Mouse (Mus musculus): ENCODE measurements at regions not wholly inside any gene's neighbourhood (a gene's known extent, or its start where the extent isn't known, plus 50 kb on each side); places are given as distances from the start of the nearest gene placed in this dataset.

GRCm38 (mm10) chr12:51294971-51295477, 52.8 kb upstream of the G2e3 start:
- H3K4me3 ChIP-seq (ENCODE audit: insufficient read depth, low read depth, low read length): no peak overlapping the region
- no peaks in the 10 kb centered on the region for H3K36me3 ChIP-seq (ENCODE audit: control insufficient read depth, insufficient read depth, low read length)
- TF ChIP-seq POLR2A (IDR thresholded peaks at IDR 0.05; ENCODE audit: low read depth, low read length) (no peak), CTCF (conservative IDR thresholded peaks at IDR 0.05; ENCODE audit: insufficient read depth, insufficient read length, low read depth, low read length) (no peak)
- H3K4me1 ChIP-seq (ENCODE audit: control insufficient read depth, insufficient read depth, low read length): no peaks in the 10 kb centered on the region
- DNase-seq: no peak
- WGBS: 64% methylated on average over 4 of the region's 4 CpGs
- H3K27ac ChIP-seq (ENCODE audit: insufficient read depth, low read depth, low read length): no peak overlapping the region; the same call in 1 of the 2 replicates
- no peaks in the 10 kb centered on the region for H3K27me3 ChIP-seq (replicated peaks; ENCODE audit: control insufficient read depth, insufficient read depth, low read length)

GRCm38 (mm10) chr12:51278358-51278757, 69.5 kb upstream of the G2e3 start:
- Histone ChIP-seq H3K4me1 (ENCODE audit: control insufficient read depth, insufficient read depth, low read length) (no peaks in the 10 kb centered on the region), H3K27me3 (replicated peaks; ENCODE audit: control insufficient read depth, insufficient read depth, low read length) (no peaks in the 10 kb centered on the region), H3K36me3 (ENCODE audit: control insufficient read depth, insufficient read depth, low read length) (no peaks in the 10 kb centered on the region), H3K4me3 (ENCODE audit: insufficient read depth, low read depth, low read length) (no peak overlapping the region), H3K27ac (ENCODE audit: insufficient read depth, low read depth, low read length) (no peak overlapping the region)
- TF ChIP-seq POLR2A (IDR thresholded peaks at IDR 0.05; ENCODE audit: low read depth, low read length) (no peak), CTCF (conservative IDR thresholded peaks at IDR 0.05; ENCODE audit: insufficient read depth, insufficient read length, low read depth, low read length) (no peak)
- no peak for DNase-seq
- 82% methylated on average over 1 of the region's 1 CpGs for WGBS

GRCm38 (mm10) chr12:51275818-51276538, 71.9 kb upstream of the G2e3 start:
- peak; percentile 23 for DNase-seq
- no peaks in the 10 kb centered on the region for H3K27me3 ChIP-seq (replicated peaks; ENCODE audit: control insufficient read depth, insufficient read depth, low read length)
- no peaks in the 10 kb centered on the region for H3K36me3 ChIP-seq (ENCODE audit: control insufficient read depth, insufficient read depth, low read length)
- TF ChIP-seq POLR2A (IDR thresholded peaks at IDR 0.05; ENCODE audit: low read depth, low read length) (no peak), CTCF (conservative IDR thresholded peaks at IDR 0.05; ENCODE audit: insufficient read depth, insufficient read length, low read depth, low read length) (no peak)
- H3K27ac ChIP-seq (ENCODE audit: insufficient read depth, low read depth, low read length): no peak overlapping the region
- H3K4me3 ChIP-seq (ENCODE audit: insufficient read depth, low read depth, low read length): no peak overlapping the region
- H3K4me1 ChIP-seq (ENCODE audit: control insufficient read depth, insufficient read depth, low read length): no peaks in the 10 kb centered on the region
- 47% methylated on average over 14 of the region's 14 CpGs for WGBS

GRCm38 (mm10) chr12:51273486-51273885, 74.4 kb upstream of the G2e3 start:
- Histone ChIP-seq H3K27ac (ENCODE audit: insufficient read depth, low read depth, low read length) (no peak overlapping the region), H3K36me3 (ENCODE audit: control insufficient read depth, insufficient read depth, low read length) (no peaks in the 10 kb centered on the region), H3K27me3 (replicated peaks; ENCODE audit: control insufficient read depth, insufficient read depth, low read length) (no peaks in the 10 kb centered on the region), H3K4me3 (ENCODE audit: insufficient read depth, low read depth, low read length) (no peak overlapping the region), H3K4me1 (ENCODE audit: control insufficient read depth, insufficient read depth, low read length) (no peaks in the 10 kb centered on the region)
- no peak for DNase-seq
- WGBS: 63% methylated on average over 5 of the region's 5 CpGs
- TF ChIP-seq CTCF (conservative IDR thresholded peaks at IDR 0.05; ENCODE audit: insufficient read depth, insufficient read length, low read depth, low read length) (no peak), POLR2A (IDR thresholded peaks at IDR 0.05; ENCODE audit: low read depth, low read length) (no peak)

GRCm38 (mm10) chr12:51242839-51243238, 105.0 kb upstream of the G2e3 start:
- Histone ChIP-seq H3K36me3 (ENCODE audit: control insufficient read depth, insufficient read depth, low read length) (no peaks in the 10 kb centered on the region), H3K4me3 (ENCODE audit: insufficient read depth, low read depth, low read length) (no peak overlapping the region), H3K27me3 (replicated peaks; ENCODE audit: control insufficient read depth, insufficient read depth, low read length) (no peaks in the 10 kb centered on the region), H3K27ac (ENCODE audit: insufficient read depth, low read depth, low read length) (no peak overlapping the region), H3K4me1 (ENCODE audit: control insufficient read depth, insufficient read depth, low read length) (no peaks in the 10 kb centered on the region)
- TF ChIP-seq CTCF (conservative IDR thresholded peaks at IDR 0.05; ENCODE audit: insufficient read depth, insufficient read length, low read depth, low read length): no peak
- TF ChIP-seq POLR2A (IDR thresholded peaks at IDR 0.05; ENCODE audit: low read depth, low read length): no peak
- no peak for DNase-seq
- 79% methylated on average over 7 of the region's 7 CpGs for WGBS

- H3K27me3 ChIP-seq (replicated peaks; ENCODE audit: control insufficient read depth, insufficient read depth, low read length): no peaks in the 10 kb centered on the region
- WGBS: 88% methylated on average over 7 of the region's 7 CpGs
- TF ChIP-seq POLR2A (IDR thresholded peaks at IDR 0.05; ENCODE audit: low read depth, low read length): no peak
- TF ChIP-seq CTCF (conservative IDR thresholded peaks at IDR 0.05; ENCODE audit: insufficient read depth, insufficient read length, low read depth, low read length): no peak
- no peak overlapping the region for H3K27ac ChIP-seq (ENCODE audit: insufficient read depth, low read depth, low read length)
- H3K4me3 ChIP-seq (ENCODE audit: insufficient read depth, low read depth, low read length): no peak overlapping the region
- DNase-seq: no peak
- H3K4me1 ChIP-seq (ENCODE audit: control insufficient read depth, insufficient read depth, low read length): no peaks in the 10 kb centered on the region
- no peaks in the 10 kb centered on the region for H3K36me3 ChIP-seq (ENCODE audit: control insufficient read depth, insufficient read depth, low read length)
Observed at GRCm38 (mm10) chr12:51241131-51241781, 106.6 kb upstream of the G2e3 start.

GRCm38 (mm10) chr12:51211691-51212090, 136.2 kb upstream of the G2e3 start:
- H3K27ac ChIP-seq (ENCODE audit: insufficient read depth, low read depth, low read length): no peak overlapping the region
- WGBS: 47% methylated on average over 2 of the region's 2 CpGs
- TF ChIP-seq POLR2A (IDR thresholded peaks at IDR 0.05; ENCODE audit: low read depth, low read length) (no peak), CTCF (conservative IDR thresholded peaks at IDR 0.05; ENCODE audit: insufficient read depth, insufficient read length, low read depth, low read length) (no peak; the same call in 1 of the 2 replicates)

More at GRCm38 (mm10) chr12:51211691-51212090, 136.2 kb upstream of the G2e3 start:
- H3K27me3 ChIP-seq (replicated peaks; ENCODE audit: control insufficient read depth, insufficient read depth, low read length): no peaks in the 10 kb centered on the region
- H3K36me3 ChIP-seq (ENCODE audit: control insufficient read depth, insufficient read depth, low read length): no peaks in the 10 kb centered on the region
- DNase-seq: no peak
- no peaks in the 10 kb centered on the region for H3K4me1 ChIP-seq (ENCODE audit: control insufficient read depth, insufficient read depth, low read length)
- H3K4me3 ChIP-seq (ENCODE audit: insufficient read depth, low read depth, low read length): no peak overlapping the region

Data from kidney, adult 2 months (tissue).